Mouse (Mus musculus): Measurements from ENCODE around the gene Vmn2r66. TPM values are rescaled to one million over a fixed set of nuclear protein-coding genes. Genes with fewer than 3 reads are reported as not detected.

Vmn2r66 gene
- polyA plus RNA-seq (2015; fragmentation: Nextera tagmentation; extraction: Ambion mirVana) = not detected in 2 replicates

GRCm38 (mm10) chr7:85012168-85012567 is at the start of gene Vmn2r66:
Gene Vmn2r66, minus strand, starts transcription at chr7:85012268.
- Histone ChIP-seq H3K4me3 (replicated peaks) (no peak within 1 kb of the TSS), H3K4me1 (no peaks in the 10 kb centered on the region), H3K9ac (no peak within 1 kb of the TSS), H3K36me3 (no peaks in the 10 kb centered on the region), H3K9me3 (replicated peaks) (no peaks in the 10 kb centered on the region), H3K27ac (no peak within 1 kb of the TSS), H3K4me2 (no peak within 1 kb of the TSS), H3K27me3 (no peaks in the 10 kb centered on the region)
- ATAC-seq (replicated peaks; ENCODE audit: low FRiP score) = no peak
- WGBS = 93% methylated on average over 1 of the region's 1 CpGs

GRCm38 (mm10) chr7:84996694-84997093 is 15.4 kb downstream of the Vmn2r66 start:
- Histone ChIP-seq H3K9me3 (replicated peaks) (no peaks in the 10 kb centered on the region), H3K27me3 (no peaks in the 10 kb centered on the region), H3K4me2 (no peak overlapping the region), H3K9ac (no peak overlapping the region), H3K27ac (no peak overlapping the region), H3K4me1 (no peaks in the 10 kb centered on the region), H3K36me3 (no peaks in the 10 kb centered on the region), H3K4me3 (replicated peaks) (no peak overlapping the region)
- no peak for ATAC-seq (replicated peaks; ENCODE audit: low FRiP score)
- 72% methylated on average over 2 of the region's 2 CpGs for WGBS

- H3K27me3 ChIP-seq = no peaks in the 10 kb centered on the region
- no peak for ATAC-seq (replicated peaks; ENCODE audit: low FRiP score)
- no peaks in the 10 kb centered on the region for H3K4me1 ChIP-seq
- H3K4me3 ChIP-seq (replicated peaks) = no peak within 1 kb of the TSS
- no peak within 1 kb of the TSS for H3K27ac ChIP-seq
- H3K4me2 ChIP-seq = no peak within 1 kb of the TSS
- no peaks in the 10 kb centered on the region for H3K36me3 ChIP-seq
- WGBS = 54% methylated on average over 1 of the region's 1 CpGs
- H3K9me3 ChIP-seq (replicated peaks) = no peaks in the 10 kb centered on the region; the same call in 1 of the 2 replicates
- no peak within 1 kb of the TSS for H3K9ac ChIP-seq
Observed at GRCm38 (mm10) chr7:84964015-84964414, 48.1 kb downstream of the Vmn2r66 start, which contains the start of gene Vmn2r65. Gene Vmn2r65, minus strand, starts transcription at chr7:84964115.

Other genes starting within 250 kb of the Vmn2r66 start
- not detected in 2 replicates for gene Olfr291, start 158.7 kb downstream of the Vmn2r66 start, polyA plus RNA-seq (2015; fragmentation: Nextera tagmentation; extraction: Ambion mirVana)
- gene Vmn2r65, start 48.2 kb downstream of the Vmn2r66 start, polyA plus RNA-seq (2015; fragmentation: Nextera tagmentation; extraction: Ambion mirVana) = not detected in 2 replicates
- gene Vmn2r67, start 143.7 kb upstream of the Vmn2r66 start, polyA plus RNA-seq (2015; fragmentation: Nextera tagmentation; extraction: Ambion mirVana) = not detected in 2 replicates
- not detected in 2 replicates for gene Vmn2r68, start 225.5 kb upstream of the Vmn2r66 start, polyA plus RNA-seq (2015; fragmentation: Nextera tagmentation; extraction: Ambion mirVana)